Mouse (Mus musculus): ENCODE data around the gene Bub1b. TPM values are rescaled to one million over a fixed set of nuclear protein-coding genes. Genes with fewer than 3 reads are reported as not detected.
A peak's percentile ranks its signal among the peaks of the same experiment; 100 is the strongest.

Gene Bub1b
- polyA plus RNA-seq, 1 experiment from 2014 or later = 146 TPM

GRCm38 (mm10) chr2:118562431-118562830 lies 35.6 kb upstream of the Bub1b start:
- DNase-seq (ENCODE audit: low spot score) = no peak
- WGBS = 92% methylated on average over 3 of the region's 3 CpGs
- H3K9me3 ChIP-seq (ENCODE audit: control insufficient read depth, low read length) = no peaks in the 10 kb centered on the region
- no peaks in the 10 kb centered on the region for H3K27me3 ChIP-seq (ENCODE audit: control insufficient read depth, insufficient read depth, low read length)
- no peaks in the 10 kb centered on the region for H3K4me1 ChIP-seq (replicated peaks; ENCODE audit: control insufficient read depth, insufficient read depth, low read length)
- no peak overlapping the region for H3K4me3 ChIP-seq (ENCODE audit: low read depth, low read length)
- H3K4me2 ChIP-seq (ENCODE audit: low read depth, low read length, severe bottlenecking) = no peak overlapping the region
- H3K27ac ChIP-seq (ENCODE audit: low read depth, low read length) = no peak overlapping the region
- H3K36me3 ChIP-seq (ENCODE audit: control insufficient read depth, insufficient read depth, low read length) = no peaks in the 10 kb centered on the region
- no peak overlapping the region for H3K9ac ChIP-seq (ENCODE audit: low read length)
- ATAC-seq (replicated peaks; ENCODE audit: low FRiP score) = no peak

- Histone ChIP-seq H3K9ac (ENCODE audit: low read length) (no peak overlapping the region), H3K4me1 (replicated peaks; ENCODE audit: control insufficient read depth, insufficient read depth, low read length) (no peaks in the 10 kb centered on the region), H3K36me3 (ENCODE audit: control insufficient read depth, insufficient read depth, low read length) (no peaks in the 10 kb centered on the region), H3K4me2 (ENCODE audit: low read depth, low read length, severe bottlenecking) (no peak overlapping the region), H3K9me3 (ENCODE audit: control insufficient read depth, low read length) (no peaks in the 10 kb centered on the region), H3K27me3 (ENCODE audit: control insufficient read depth, insufficient read depth, low read length) (no peaks in the 10 kb centered on the region), H3K4me3 (ENCODE audit: low read depth, low read length) (no peak overlapping the region), H3K27ac (ENCODE audit: low read depth, low read length) (no peak overlapping the region)
- ATAC-seq (replicated peaks; ENCODE audit: low FRiP score) (no peak), DNase-seq (ENCODE audit: low spot score) (no peak)
- 88% methylated on average over 8 of the region's 8 CpGs for WGBS
Observed at GRCm38 (mm10) chr2:118567179-118567578, 30.8 kb upstream of the Bub1b start.

GRCm38 (mm10) chr2:118570939-118571338 lies 27.1 kb upstream of the Bub1b start:
- WGBS = 85% methylated on average over 2 of the region's 2 CpGs
- Histone ChIP-seq H3K27me3 (ENCODE audit: control insufficient read depth, insufficient read depth, low read length) (no peaks in the 10 kb centered on the region), H3K27ac (ENCODE audit: low read depth, low read length) (no peak overlapping the region), H3K36me3 (ENCODE audit: control insufficient read depth, insufficient read depth, low read length) (no peaks in the 10 kb centered on the region), H3K4me1 (replicated peaks; ENCODE audit: control insufficient read depth, insufficient read depth, low read length) (no peaks in the 10 kb centered on the region), H3K4me3 (ENCODE audit: low read depth, low read length) (no peak overlapping the region), H3K9ac (ENCODE audit: low read length) (no peak overlapping the region), H3K9me3 (ENCODE audit: control insufficient read depth, low read length) (no peaks in the 10 kb centered on the region), H3K4me2 (ENCODE audit: low read depth, low read length, severe bottlenecking) (no peak overlapping the region)
- no peak for ATAC-seq (replicated peaks; ENCODE audit: low FRiP score)
- no peak for DNase-seq (ENCODE audit: low spot score)

GRCm38 (mm10) chr2:118572183-118572836 lies 25.7 kb upstream of the Bub1b start:
- Histone ChIP-seq H3K27ac (ENCODE audit: low read depth, low read length) (no peak overlapping the region), H3K27me3 (ENCODE audit: control insufficient read depth, insufficient read depth, low read length) (no peaks in the 10 kb centered on the region), H3K36me3 (ENCODE audit: control insufficient read depth, insufficient read depth, low read length) (no peaks in the 10 kb centered on the region), H3K4me2 (ENCODE audit: low read depth, low read length, severe bottlenecking) (no peak overlapping the region), H3K9ac (ENCODE audit: low read length) (no peak overlapping the region), H3K9me3 (ENCODE audit: control insufficient read depth, low read length) (no peaks in the 10 kb centered on the region), H3K4me1 (replicated peaks; ENCODE audit: control insufficient read depth, insufficient read depth, low read length) (no peaks in the 10 kb centered on the region), H3K4me3 (ENCODE audit: low read depth, low read length) (no peak overlapping the region)
- no peak for ATAC-seq (replicated peaks; ENCODE audit: low FRiP score)
- WGBS = 56% methylated on average over 9 of the region's 9 CpGs
- no peak for DNase-seq (ENCODE audit: low spot score)

GRCm38 (mm10) chr2:118573135-118573534 lies 24.9 kb upstream of the Bub1b start:
- Histone ChIP-seq H3K4me1 (replicated peaks; ENCODE audit: control insufficient read depth, insufficient read depth, low read length) (no peaks in the 10 kb centered on the region), H3K9me3 (ENCODE audit: control insufficient read depth, low read length) (no peaks in the 10 kb centered on the region), H3K4me2 (ENCODE audit: low read depth, low read length, severe bottlenecking) (no peak overlapping the region), H3K4me3 (ENCODE audit: low read depth, low read length) (no peak overlapping the region), H3K36me3 (ENCODE audit: control insufficient read depth, insufficient read depth, low read length) (no peaks in the 10 kb centered on the region), H3K9ac (ENCODE audit: low read length) (no peak overlapping the region), H3K27me3 (ENCODE audit: control insufficient read depth, insufficient read depth, low read length) (no peaks in the 10 kb centered on the region), H3K27ac (ENCODE audit: low read depth, low read length) (no peak overlapping the region)
- ATAC-seq (replicated peaks; ENCODE audit: low FRiP score) (no peak), DNase-seq (ENCODE audit: low spot score) (no peak)
- WGBS = 87% methylated on average over 3 of the region's 3 CpGs

GRCm38 (mm10) chr2:118586013-118586412 lies 12.0 kb upstream of the Bub1b start:
- no peak overlapping the region for H3K27ac ChIP-seq (ENCODE audit: low read depth, low read length)
- H3K4me3 ChIP-seq (ENCODE audit: low read depth, low read length) = no peak overlapping the region
- H3K4me2 ChIP-seq (ENCODE audit: low read depth, low read length, severe bottlenecking) = no peak overlapping the region
- H3K9me3 ChIP-seq (ENCODE audit: control insufficient read depth, low read length) = no peaks in the 10 kb centered on the region
- no peaks in the 10 kb centered on the region for H3K36me3 ChIP-seq (ENCODE audit: control insufficient read depth, insufficient read depth, low read length)
- 84% methylated on average over 5 of the region's 5 CpGs for WGBS
- no peaks in the 10 kb centered on the region for H3K4me1 ChIP-seq (replicated peaks; ENCODE audit: control insufficient read depth, insufficient read depth, low read length)
- no peak overlapping the region for H3K9ac ChIP-seq (ENCODE audit: low read length)
- ATAC-seq (replicated peaks; ENCODE audit: low FRiP score) = no peak
- DNase-seq (ENCODE audit: low spot score) = no peak
- H3K27me3 ChIP-seq (ENCODE audit: control insufficient read depth, insufficient read depth, low read length) = no peaks in the 10 kb centered on the region

GRCm38 (mm10) chr2:118587686-118588085 lies 10.3 kb upstream of the Bub1b start:
- H3K4me3 ChIP-seq (ENCODE audit: low read depth, low read length) = no peak overlapping the region
- no peaks in the 10 kb centered on the region for H3K4me1 ChIP-seq (replicated peaks; ENCODE audit: control insufficient read depth, insufficient read depth, low read length)
- no peaks in the 10 kb centered on the region for H3K36me3 ChIP-seq (ENCODE audit: control insufficient read depth, insufficient read depth, low read length)
- no peak overlapping the region for H3K27ac ChIP-seq (ENCODE audit: low read depth, low read length)
- WGBS = 74% methylated on average over 3 of the region's 3 CpGs
- H3K9me3 ChIP-seq (ENCODE audit: control insufficient read depth, low read length) = no peaks in the 10 kb centered on the region
- H3K27me3 ChIP-seq (ENCODE audit: control insufficient read depth, insufficient read depth, low read length) = no peaks in the 10 kb centered on the region
- ATAC-seq (replicated peaks; ENCODE audit: low FRiP score) (no peak), DNase-seq (ENCODE audit: low spot score) (no peak)
- no peak overlapping the region for H3K9ac ChIP-seq (ENCODE audit: low read length)
- no peak overlapping the region for H3K4me2 ChIP-seq (ENCODE audit: low read depth, low read length, severe bottlenecking)

GRCm38 (mm10) chr2:118591083-118591482 lies 6.9 kb upstream of the Bub1b start:
- no peak overlapping the region for H3K4me3 ChIP-seq (ENCODE audit: low read depth, low read length)
- ATAC-seq (replicated peaks; ENCODE audit: low FRiP score) = no peak

GRCm38 (mm10) chr2:118599087-118599486 lies 1.1 kb downstream of the Bub1b start:
- Histone ChIP-seq H3K27ac (ENCODE audit: low read depth, low read length) (no peak overlapping the region), H3K9me3 (ENCODE audit: control insufficient read depth, low read length) (no peaks in the 10 kb centered on the region), H3K4me1 (replicated peaks; ENCODE audit: control insufficient read depth, insufficient read depth, low read length) (peaks cover 2% of the 10 kb centered on the region; the same call in 1 of the 2 replicates), H3K9ac (ENCODE audit: low read length) (peak overlapping the region; percentile 68), H3K27me3 (ENCODE audit: control insufficient read depth, insufficient read depth, low read length) (no peaks in the 10 kb centered on the region), H3K4me3 (ENCODE audit: low read depth, low read length) (peak overlapping the region; percentile 57), H3K36me3 (ENCODE audit: control insufficient read depth, insufficient read depth, low read length) (peaks cover 3% of the 10 kb centered on the region; the same call in 1 of the 2 replicates), H3K4me2 (ENCODE audit: low read depth, low read length, severe bottlenecking) (peak overlapping the region; percentile 66)
- WGBS = 54% methylated on average over 5 of the region's 5 CpGs
- DNase-seq (ENCODE audit: low spot score) (no peak), ATAC-seq (replicated peaks; ENCODE audit: low FRiP score) (no peak)

More at GRCm38 (mm10) chr2:118591083-118591482, 6.9 kb upstream of the Bub1b start:
- H3K27me3 ChIP-seq (ENCODE audit: control insufficient read depth, insufficient read depth, low read length) = no peaks in the 10 kb centered on the region
- 86% methylated on average over 4 of the region's 4 CpGs for WGBS
- H3K9ac ChIP-seq (ENCODE audit: low read length) = no peak overlapping the region
- no peak overlapping the region for H3K4me2 ChIP-seq (ENCODE audit: low read depth, low read length, severe bottlenecking)
- no peaks in the 10 kb centered on the region for H3K4me1 ChIP-seq (replicated peaks; ENCODE audit: control insufficient read depth, insufficient read depth, low read length)
- no peaks in the 10 kb centered on the region for H3K36me3 ChIP-seq (ENCODE audit: control insufficient read depth, insufficient read depth, low read length)
- H3K9me3 ChIP-seq (ENCODE audit: control insufficient read depth, low read length) = no peaks in the 10 kb centered on the region
- no peak overlapping the region for H3K27ac ChIP-seq (ENCODE audit: low read depth, low read length)
- no peak for DNase-seq (ENCODE audit: low spot score)

Data from forebrain, embryonic 11.5 days (tissue).